Mouse (Mus musculus) layer of hippocampus, postnatal 10 days (tissue): ENCODE results near the gene Pias1. TPM values are rescaled to one million over a fixed set of nuclear protein-coding genes. Genes with fewer than 3 reads are reported as not detected.
"Not testable (repeated sequence)": the region's sequence is repeated elsewhere in the genome, so short reads cannot be mapped to it uniquely, and the experiment has no call there.

ENCODE experiments used
- DNase-seq, 2 experiments: peaks; one replicate each; pipeline ENCODE4 v3.0.0; 2021; ENCODE audit warnings: low spot score in 2 of 2
- total RNA-seq, 2 experiments: library from RNA; stranded (reverse); gene quantifications; 2 replicates each; pipeline ENCODE4 v1.2.3; 2021

Gene Pias1
- total RNA-seq, 2 experiments from 2014 or later, result 43.5 to 44.8 TPM

DNA sequence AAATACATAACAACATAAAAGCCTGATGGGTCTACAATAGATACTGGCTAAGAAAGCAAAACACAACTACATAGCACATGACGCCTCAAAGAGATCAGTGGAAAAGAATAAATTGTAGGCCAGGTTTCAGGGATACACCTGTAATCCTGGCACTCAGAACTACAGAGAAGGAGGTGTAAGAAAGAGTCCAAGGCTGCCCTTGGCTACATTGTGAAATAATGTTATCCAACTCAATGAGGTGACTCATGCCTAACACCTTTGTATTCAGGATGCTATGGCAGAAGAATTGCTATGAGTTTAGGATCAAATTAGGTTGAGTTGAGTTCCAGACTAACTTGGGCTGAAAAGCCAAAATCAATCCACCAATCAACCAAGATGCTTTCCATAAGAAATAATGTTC is 43.7 kb downstream of the Pias1 start:
- DNase-seq, result no peak

- no peak for DNase-seq
These were observed 46.8 kb downstream of the Pias1 start for GRCm38 (mm10) chr9:62940966-62941365.

- DNase-seq, result no peak
These were observed 51.9 kb downstream of the Pias1 start for GRCm38 (mm10) chr9:62935854-62936253.

DNA sequence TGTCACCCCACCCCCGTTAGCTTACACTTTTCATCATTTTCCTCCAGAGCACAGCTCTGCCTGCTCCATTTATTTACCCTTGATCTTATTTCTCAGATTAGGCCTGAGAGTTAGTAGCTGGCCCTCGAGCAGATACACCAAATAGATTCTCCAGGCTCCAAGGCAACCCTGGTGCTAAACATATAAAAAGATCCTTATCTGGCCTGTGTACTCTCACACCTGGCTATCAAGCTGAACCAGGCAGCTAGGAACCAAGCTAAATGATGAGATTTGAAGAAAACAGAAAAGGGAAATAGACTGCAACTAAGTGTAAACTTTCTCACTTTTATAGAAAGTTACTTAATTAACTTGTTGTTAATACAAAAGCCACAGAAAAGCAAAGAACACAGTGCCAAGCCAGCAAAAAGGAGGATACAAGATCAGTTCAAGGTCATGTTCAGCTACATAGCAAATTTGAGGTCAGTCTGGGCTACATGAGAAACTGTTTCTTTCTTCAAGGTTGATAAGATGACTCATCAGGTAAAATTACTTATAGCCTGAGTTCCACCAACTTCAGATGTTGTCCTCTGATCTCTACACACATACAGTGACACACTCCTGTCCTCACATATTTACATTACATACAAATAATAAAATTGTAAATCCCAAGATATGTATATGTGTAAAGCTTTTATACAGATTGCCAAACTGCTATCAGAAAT is 52.9 kb downstream of the Pias1 start:
- no peak for DNase-seq

- no peak for DNase-seq
These were observed 55.0 kb downstream of the Pias1 start for GRCm38 (mm10) chr9:62932575-62933339.

DNA sequence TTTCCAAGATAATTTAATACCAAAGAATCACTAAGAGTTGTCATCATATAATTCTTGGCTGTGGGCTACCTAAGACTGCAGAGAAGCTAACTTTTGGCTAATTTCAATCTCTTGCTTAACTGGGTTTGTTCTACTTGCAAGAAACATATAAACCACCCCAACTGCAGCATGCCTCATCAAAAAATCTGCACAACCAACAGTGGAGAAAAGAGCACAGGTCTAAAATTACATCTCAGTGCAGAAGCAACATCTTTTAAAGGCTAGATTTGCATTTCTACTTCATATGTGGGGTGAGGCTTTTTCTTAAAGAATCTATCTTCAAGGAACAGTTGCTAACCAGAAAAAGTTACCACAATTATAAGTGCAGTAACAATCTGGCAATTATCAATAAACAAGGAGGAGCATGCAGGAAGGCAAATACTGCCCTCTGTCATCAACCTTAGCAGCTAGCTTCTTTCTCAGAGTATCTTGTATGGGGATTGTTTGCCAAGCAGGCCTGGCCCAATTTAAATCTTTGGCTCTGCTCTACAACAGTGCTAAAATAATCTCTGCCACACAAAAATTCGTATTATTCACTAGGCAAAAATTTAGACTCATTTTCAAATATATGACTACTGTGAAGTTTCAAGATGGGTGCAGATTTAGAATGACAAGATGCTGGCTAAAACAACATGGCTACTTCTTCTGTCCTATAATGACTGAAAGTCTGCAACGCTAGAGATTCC is 62.7 kb downstream of the Pias1 start:
- DNase-seq, result no peak

- DNase-seq, result no peak
These were observed 66.8 kb downstream of the Pias1 start for GRCm38 (mm10) chr9:62920877-62921276.

- DNase-seq, result no peak
These were observed 70.7 kb downstream of the Pias1 start for GRCm38 (mm10) chr9:62917059-62917458.

DNA sequence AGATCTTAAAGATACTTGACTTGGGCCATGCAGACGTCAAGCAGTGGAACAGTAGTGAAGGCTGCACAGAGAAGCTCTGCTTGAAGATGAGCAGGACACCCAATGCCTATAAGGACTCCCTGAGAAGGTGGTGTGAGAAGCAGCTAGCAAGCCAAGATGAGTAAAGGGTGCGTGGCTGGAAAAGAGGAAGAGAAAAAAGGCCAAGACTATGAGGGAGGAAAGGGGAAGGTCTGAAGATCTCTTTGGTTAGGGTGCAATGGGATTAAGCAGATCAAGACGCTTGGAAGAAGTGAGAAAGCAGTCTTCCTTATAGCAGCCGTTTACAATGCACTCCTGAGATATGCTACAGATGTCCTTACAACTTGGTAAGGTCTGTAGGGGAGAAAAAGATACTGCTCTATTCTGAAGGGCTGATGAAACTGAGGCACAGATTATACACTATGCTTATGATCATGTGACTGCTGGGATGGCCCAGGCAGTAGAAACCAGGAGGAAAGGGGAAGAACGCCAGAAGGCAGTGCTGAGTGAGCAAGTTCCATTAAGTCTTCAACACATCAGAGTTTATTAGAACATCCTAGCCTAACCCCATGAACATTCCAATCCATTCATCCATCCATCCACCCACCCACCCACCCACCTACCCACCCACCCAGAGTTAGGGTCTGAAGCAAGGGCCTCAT is 74.2 kb downstream of the Pias1 start:
- DNase-seq, result no peak

DNA sequence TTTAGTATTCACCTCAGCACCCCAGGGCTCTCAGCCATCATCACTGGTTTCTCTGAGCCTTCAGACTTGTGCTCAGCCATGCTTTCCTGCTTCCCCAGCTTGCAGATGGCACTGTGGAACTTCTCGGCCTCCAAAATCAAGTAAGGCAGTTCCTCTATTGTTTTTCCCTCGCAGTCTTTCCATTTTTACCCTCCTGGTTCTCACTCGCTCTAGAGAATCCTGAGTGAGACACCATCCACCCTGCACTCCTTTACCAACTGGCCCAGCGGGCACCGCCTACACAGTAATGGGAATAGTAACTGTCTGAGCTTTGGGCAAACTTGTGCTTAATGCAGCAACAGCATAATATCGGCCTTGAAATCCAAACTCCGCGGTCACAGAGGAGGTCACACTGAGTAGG is 82.7 kb downstream of the Pias1 start:
- DNase-seq, result no peak

GRCm38 (mm10) chr9:62903841-62904240 is 83.9 kb downstream of the Pias1 start:
- DNase-seq, result no peak

GRCm38 (mm10) chr9:62901736-62902135 is 86.0 kb downstream of the Pias1 start:
- no peak for DNase-seq

- no peak for DNase-seq
These were observed 93.2 kb downstream of the Pias1 start for GRCm38 (mm10) chr9:62894486-62894885.

DNA sequence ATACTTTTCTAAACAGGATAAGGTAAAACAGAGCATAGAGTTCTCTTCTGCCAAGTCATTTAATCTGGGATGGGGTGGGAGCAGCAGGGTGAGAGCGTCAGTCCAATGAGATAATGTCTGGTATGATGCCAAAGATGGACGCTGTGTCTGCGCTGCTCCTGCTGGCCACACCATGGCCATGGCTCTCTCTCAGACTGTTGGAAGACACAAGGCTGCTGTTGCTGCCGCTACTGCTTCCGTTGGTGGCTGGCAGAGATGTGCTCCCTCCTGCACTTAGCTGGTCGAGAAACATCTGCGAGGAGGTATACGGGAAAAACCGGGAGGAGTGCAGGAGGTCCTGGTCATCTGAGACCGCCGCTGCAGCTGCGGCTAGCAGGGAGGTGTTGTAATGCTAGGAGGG is 105.9 kb downstream of the Pias1 start:
- no peak for DNase-seq

DNA sequence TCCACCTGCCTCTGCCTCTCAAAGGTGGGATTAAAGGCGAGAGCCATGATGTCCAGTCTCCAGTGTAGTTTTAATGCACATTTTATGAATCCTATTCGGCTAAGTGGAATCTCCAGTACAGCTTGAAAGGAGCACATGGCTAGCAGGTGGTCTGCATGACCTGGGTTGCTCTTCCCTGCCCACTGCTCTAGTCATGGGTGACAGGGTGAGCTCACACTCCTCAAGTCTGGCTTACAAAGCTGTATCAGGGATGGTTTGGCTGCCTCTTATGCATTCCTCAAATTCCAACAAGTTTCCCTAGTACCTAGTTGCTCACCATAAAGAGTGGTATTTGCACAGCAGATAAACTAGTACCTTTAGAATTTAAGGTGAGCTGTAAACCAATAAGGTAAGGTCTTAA is 109.9 kb downstream of the Pias1 start:
- DNase-seq, result no peak

- no peak for DNase-seq
These were observed 110.6 kb downstream of the Pias1 start for GRCm38 (mm10) chr9:62876966-62877616.

DNA sequence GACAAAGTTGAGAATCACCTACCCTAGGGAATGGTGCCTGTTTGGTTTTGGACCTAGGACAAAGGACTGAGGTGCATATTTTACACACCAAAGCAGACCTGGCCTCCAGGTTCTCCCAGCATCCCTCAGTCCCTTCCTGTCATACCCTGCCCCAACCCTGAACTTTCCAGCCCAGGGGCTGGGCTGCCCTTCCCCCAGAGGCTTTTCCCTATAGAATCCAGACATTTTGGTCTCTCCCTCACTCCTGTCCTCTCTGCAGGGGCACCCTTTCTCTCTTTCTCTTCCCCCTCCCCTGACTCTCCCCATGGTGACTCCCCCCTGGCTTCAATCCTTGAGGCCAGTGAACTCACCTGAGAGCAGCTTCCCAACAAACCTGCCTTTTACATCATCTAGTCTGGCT is 117.0 kb downstream of the Pias1 start:
- DNase-seq, result no peak

DNA sequence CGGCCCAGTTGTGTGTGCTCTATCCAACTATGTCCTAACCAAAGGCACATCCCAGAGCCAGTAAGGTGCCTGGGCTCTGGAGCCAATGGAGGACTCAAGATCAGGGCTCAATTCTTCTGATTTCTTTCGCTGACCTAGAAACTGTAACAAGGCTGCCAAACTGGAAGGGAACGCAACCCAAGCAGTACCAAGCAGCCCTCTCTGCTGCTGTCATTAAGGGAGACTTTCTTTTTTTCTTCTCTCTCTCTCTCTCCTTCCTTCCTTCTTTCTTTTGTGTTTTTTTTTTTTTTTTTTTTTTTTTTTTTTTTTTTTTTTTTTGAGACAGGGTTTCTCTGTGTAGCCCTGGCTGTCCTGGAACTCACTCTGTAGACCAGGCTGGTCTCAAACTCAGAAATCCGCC is 118.5 kb downstream of the Pias1 start:
- not testable (repeated sequence) for DNase-seq

GRCm38 (mm10) chr9:62860866-62861265 is 126.9 kb downstream of the Pias1 start:
- no peak for DNase-seq

DNA sequence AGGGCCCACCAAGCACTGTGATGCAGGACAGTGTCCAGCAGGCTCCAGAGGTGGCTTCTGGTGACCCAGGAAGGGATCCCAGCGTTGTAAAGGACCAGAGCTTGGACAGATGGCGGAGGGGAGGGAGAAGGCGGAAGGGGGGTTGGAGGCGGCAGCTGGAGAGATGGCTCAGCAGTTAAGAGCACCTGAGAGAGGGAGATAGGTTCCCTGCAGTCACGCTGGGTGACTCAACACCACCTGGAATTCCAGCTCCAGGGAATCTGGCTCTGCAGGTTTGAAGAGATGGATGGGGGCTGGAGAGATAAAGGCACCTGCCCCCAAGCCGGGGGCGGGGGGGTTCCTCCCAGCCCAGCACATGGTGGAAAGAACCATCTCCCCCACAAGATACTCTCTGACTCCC is 127.6 kb downstream of the Pias1 start:
- not testable (repeated sequence) for DNase-seq
